Mouse (Mus musculus) erythroblast, embryonic 14.5 days (primary cell): ENCODE measurements around the gene AI182371.

Experiments
- GATA1 ChIP-seq: IDR thresholded peaks from 2 replicates; pipeline ENCODE4 v1.6.1; 2012; ENCODE audit warnings: low read length, inconsistent platforms, mixed read lengths
- TAL1 ChIP-seq: IDR thresholded peaks from 3 replicates; pipeline ENCODE4 v1.6.1; 2012; ENCODE audit warnings: low read length, inconsistent platforms, mixed read lengths

- no peak for TF ChIP-seq GATA1
- no peak for TF ChIP-seq TAL1
These were observed 40.4 kb downstream of the AI182371 start for GRCm38 (mm10) chr2:35060897-35061296.
